Mouse (Mus musculus): Measurements from ENCODE around the gene Tmem120b.

Gene Tmem120b

GRCm38 (mm10) chr5:123140694-123141554, 72.7 kb downstream of the Tmem120b start:
- peak; percentile 94 for DNase-seq (ENCODE audit: low spot score)

- no peak for DNase-seq (ENCODE audit: low spot score)
Observed at GRCm38 (mm10) chr5:123141555-123142160, 73.4 kb downstream of the Tmem120b start.

GRCm38 (mm10) chr5:123142161-123143157, 74.2 kb downstream of the Tmem120b start, which contains the start of gene Setd1b:
Gene Setd1b, plus strand, starts transcription at chr5:123142193.
- no peak for DNase-seq (ENCODE audit: low spot score)

- DNase-seq (ENCODE audit: low spot score), result no peak
Observed at GRCm38 (mm10) chr5:123143251-123143970, 75.2 kb downstream of the Tmem120b start.

- DNase-seq (ENCODE audit: low spot score), result no peak
Observed at GRCm38 (mm10) chr5:123143971-123144745, 75.9 kb downstream of the Tmem120b start.

GRCm38 (mm10) chr5:123144746-123145590, 76.8 kb downstream of the Tmem120b start:
- DNase-seq (ENCODE audit: low spot score), result no peak

- no peak for DNase-seq (ENCODE audit: low spot score)
Observed at GRCm38 (mm10) chr5:123146357-123146756, 78.1 kb downstream of the Tmem120b start.

- no peak for DNase-seq (ENCODE audit: low spot score)
Observed at GRCm38 (mm10) chr5:123147569-123147968, 79.4 kb downstream of the Tmem120b start.

GRCm38 (mm10) chr5:123148073-123148722, 80.0 kb downstream of the Tmem120b start:
- no peak for DNase-seq (ENCODE audit: low spot score)

GRCm38 (mm10) chr5:123149451-123150400, 81.5 kb downstream of the Tmem120b start:
- DNase-seq (ENCODE audit: low spot score), result peak; percentile 93

GRCm38 (mm10) chr5:123150641-123151040, 82.4 kb downstream of the Tmem120b start:
- DNase-seq (ENCODE audit: low spot score), result no peak

GRCm38 (mm10) chr5:123151077-123151476, 82.9 kb downstream of the Tmem120b start:
- DNase-seq (ENCODE audit: low spot score), result peak; percentile 76

- no peak for DNase-seq (ENCODE audit: low spot score)
Observed at GRCm38 (mm10) chr5:123151707-123152362, 83.6 kb downstream of the Tmem120b start.

GRCm38 (mm10) chr5:123152901-123153300, 84.7 kb downstream of the Tmem120b start:
- no peak for DNase-seq (ENCODE audit: low spot score)

- peak; percentile 79 for DNase-seq (ENCODE audit: low spot score)
Observed at GRCm38 (mm10) chr5:123155425-123155824, 87.2 kb downstream of the Tmem120b start.

GRCm38 (mm10) chr5:123156763-123157162, 88.5 kb downstream of the Tmem120b start:
- no peak for DNase-seq (ENCODE audit: low spot score)

GRCm38 (mm10) chr5:123157972-123158371, 89.8 kb downstream of the Tmem120b start:
- no peak for DNase-seq (ENCODE audit: low spot score)

Measured in lung, postnatal 25 days (tissue).